Mouse (Mus musculus) Patski (cell line): ENCODE results near the gene F13b. TPM values are rescaled to one million over a fixed set of nuclear protein-coding genes. Genes with fewer than 3 reads are reported as not detected.

Experiments used
- ATAC-seq: fragments of 100-300 bp; one replicate; pipeline ENCODE4 v1.8.0; 2021
- CTCF ChIA-PET: fragments of 350-600 bp; sonication (Branson Sonifier 250); formaldehyde crosslinking; loops from one replicate; lab custom pipeline; 2022; ENCODE audit warnings: inconsistent platforms; lab: Charles Lee
- POLR2A ChIA-PET: fragments of 350-600 bp; sonication (Branson Sonifier 250); formaldehyde crosslinking; loops from one replicate; lab custom pipeline; 2022; ENCODE audit warnings: antibody characterized with exemption, inconsistent platforms; lab: Charles Lee
- DNase-seq: peaks from one replicate; pipeline ENCODE4 v3.0.0-alpha.2; 2011; ENCODE audit warnings: low read depth, low spot score
- H3K27me3 ChIP-seq: fragments of 371-371 bp; one replicate; pipeline ENCODE4 v1.5.1; 2021
- CTCF ChIP-seq: fragments of 100-300 bp; IDR thresholded peaks from one replicate; pipeline ENCODE4 v1.5.1; 2021
- in situ Hi-C: fragments of 300-500 bp; cut with MboI; formaldehyde crosslinking; loops from 3 replicates; pipeline ENCODE4 v1.11.1; 2018; ENCODE audit warnings: low pct_unique_long_range_greater_than_20kb, mixed read lengths
- polyA plus RNA-seq: library from polyadenylated mRNA; unstranded; gene quantifications from one replicate; pipeline ENCODE4 v1.2.3, GENCODE M21; 2021

The F13b gene
- polyA plus RNA-seq, 1 experiment from 2014 or later: not detected

DNA sequence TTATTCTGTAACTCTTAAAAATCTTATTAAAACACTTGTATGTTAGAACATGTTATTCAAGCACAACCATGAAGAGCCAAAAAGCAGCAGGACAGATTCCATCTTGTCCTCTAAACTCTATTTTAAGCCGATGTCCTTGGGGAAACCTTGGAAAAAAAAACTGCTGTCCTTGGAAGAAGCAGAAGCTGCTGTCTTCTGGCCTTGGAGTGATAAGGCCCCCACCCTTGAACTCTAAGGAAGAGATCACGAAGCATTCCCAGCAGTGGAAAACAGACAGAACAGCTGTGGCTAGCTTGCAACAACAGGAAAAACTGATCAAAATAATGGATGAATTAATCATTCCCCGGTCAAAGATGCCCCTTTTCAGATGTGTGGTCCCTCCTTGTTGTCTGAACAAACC lies 5.3 kb upstream of the F13b start:
- POLR2A ChIA-PET: no interaction called here
- CTCF ChIA-PET: interaction anchor here (1.4 kb wide), 1 partner anchor 14 kb away, joined by 3 read pairs; no protein-coding TSS in a partner anchor
- DNase-seq (no peak), ATAC-seq (no peak)
- in situ Hi-C loops: no loop called here
- H3K27me3 ChIP-seq: peaks cover 4% of the 10 kb centered on the region
- TF ChIP-seq CTCF: no peak

DNA sequence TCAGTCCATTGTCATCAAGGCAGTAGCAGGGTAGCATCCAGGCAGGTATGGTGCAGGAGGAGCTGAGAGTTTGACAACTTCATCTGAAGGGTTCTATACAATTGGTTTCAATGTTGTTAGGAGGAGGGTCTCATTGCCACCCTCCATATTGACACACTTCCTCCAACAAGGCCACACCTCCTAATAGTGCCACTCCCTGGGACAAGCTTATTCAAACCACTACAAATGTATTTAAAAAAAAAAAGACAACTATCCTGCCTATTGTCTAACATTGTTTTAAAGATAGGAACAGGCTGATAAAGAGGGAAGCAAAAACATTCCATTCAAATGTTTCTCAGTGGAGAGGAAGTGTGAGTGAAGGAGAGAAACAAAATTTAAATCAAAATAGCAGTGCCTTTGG lies 1.8 kb upstream of the F13b start:
- POLR2A ChIA-PET: no interaction called here
- in situ Hi-C loops: no loop called here
- CTCF ChIA-PET: no interaction called here
- ATAC-seq: no peak
- TF ChIP-seq CTCF: no peak
- peaks cover 30% of the 10 kb centered on the region for H3K27me3 ChIP-seq
- DNase-seq: no peak

DNA sequence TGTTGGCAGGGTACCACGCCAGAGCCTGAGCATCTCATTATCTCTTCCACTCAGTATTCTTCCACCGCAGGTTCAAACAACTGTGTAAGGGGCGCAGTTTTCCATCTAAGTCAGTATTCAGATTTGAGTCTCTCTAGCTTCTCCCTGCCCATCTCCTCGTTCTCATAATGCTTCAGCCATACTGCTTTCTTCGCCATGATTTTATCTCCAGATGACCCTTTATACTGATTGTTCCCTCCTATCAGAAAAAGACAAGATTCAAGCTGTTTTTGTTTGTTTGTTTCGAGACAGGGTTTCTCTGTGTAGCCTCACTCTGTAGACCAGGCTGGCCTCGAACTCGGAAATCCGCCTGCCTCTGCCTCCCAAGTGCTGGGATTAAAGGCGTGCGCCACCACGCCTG lies 13.1 kb downstream of the F13b start:
- in situ Hi-C loops: no loop called here
- ChIA-PET CTCF (no interaction called here), POLR2A (no interaction called here)
- ATAC-seq (no peak), DNase-seq (no peak)
- no peak for TF ChIP-seq CTCF
- peaks cover 57% of the 10 kb centered on the region for H3K27me3 ChIP-seq

DNA sequence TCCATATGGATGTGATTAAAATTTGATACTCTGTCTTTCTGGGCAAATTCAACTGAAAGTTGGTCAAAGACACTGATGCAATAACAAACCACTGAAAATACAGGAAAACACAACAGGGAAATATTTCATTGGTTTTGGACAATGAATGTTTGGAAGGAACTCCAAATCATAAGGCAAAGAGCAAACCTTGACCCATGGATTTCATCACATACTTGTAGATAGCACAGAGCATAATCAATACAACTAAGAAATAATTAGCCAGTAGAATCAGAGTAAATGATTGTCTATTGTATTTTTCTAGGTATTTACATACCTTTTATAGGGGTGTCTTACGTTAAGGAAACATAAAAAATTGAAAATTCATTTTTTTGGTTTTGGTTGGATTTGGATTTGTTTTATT lies 47.0 kb downstream of the F13b start:
- TF ChIP-seq CTCF: no peak
- DNase-seq: no peak
- CTCF ChIA-PET: no interaction called here

DNA sequence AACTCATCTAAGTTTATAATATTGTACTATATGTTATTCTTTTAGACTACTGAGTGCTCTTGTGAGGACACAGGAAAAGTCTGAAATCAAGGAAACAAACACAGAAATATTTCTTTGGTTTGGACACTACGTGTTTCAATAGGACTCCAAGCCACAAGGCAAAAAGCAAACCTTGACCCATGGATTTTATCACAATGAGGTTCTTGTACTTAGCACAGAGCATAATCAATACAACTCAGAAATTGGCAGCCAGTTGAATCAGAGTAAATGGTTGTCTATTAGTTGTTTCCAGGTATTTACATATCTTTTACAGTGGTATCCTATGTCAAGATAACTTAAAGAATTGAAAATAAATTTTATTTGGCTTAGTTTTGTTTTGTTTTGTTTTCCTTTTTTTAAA lies 49.8 kb downstream of the F13b start:
- TF ChIP-seq CTCF: no peak
- in situ Hi-C loops: no loop called here
- no peak for DNase-seq
- no peak for ATAC-seq
- CTCF ChIA-PET: no interaction called here
- peaks cover 2% of the 10 kb centered on the region for H3K27me3 ChIP-seq
- POLR2A ChIA-PET: no interaction called here

More for the DNA sequence above, 47.0 kb downstream of the F13b start:
- H3K27me3 ChIP-seq: peaks cover 2% of the 10 kb centered on the region
- in situ Hi-C loops: no loop called here
- ATAC-seq: no peak
- POLR2A ChIA-PET: no interaction called here

DNA sequence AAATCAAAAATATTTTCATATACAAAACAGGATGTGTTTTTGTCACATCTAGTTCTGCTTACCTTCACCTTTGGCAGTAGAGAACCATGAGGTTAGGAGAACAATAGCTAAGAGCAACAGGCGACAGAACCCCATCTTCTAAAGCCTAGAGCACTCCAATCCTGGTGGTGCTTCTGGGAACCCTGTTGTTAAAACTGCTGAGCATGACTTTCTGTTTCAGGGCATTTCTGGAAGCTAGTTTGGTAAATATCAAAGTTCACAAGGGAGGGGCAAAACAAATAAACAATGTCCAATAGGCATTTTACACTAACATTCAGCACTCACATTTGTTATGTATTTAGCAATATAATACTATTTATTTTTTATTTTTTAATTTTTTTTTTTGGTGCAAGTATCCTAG lies 58.5 kb downstream of the F13b start, which contains the start of gene Cfhr1:
Cfhr1 (minus strand) TSS at position 249 of the 400 bp plus-strand sequence.
- no peak for ATAC-seq
- ChIA-PET POLR2A (no interaction called here), CTCF (no interaction called here)
- in situ Hi-C loops: no loop called here
- no peaks in the 10 kb centered on the region for H3K27me3 ChIP-seq
- no peak for TF ChIP-seq CTCF
- no peak for DNase-seq

Other genes starting within 250 kb of the F13b start
- 0.06 TPM for gene Crb1, start 124.6 kb upstream of the F13b start, polyA plus RNA-seq
- gene Zbtb41, start 79.4 kb upstream of the F13b start, polyA plus RNA-seq: 22.8 TPM
- gene Aspm, start 46.9 kb upstream of the F13b start, polyA plus RNA-seq: 15.0 TPM
- not detected for gene Cfhr1, start 58.6 kb downstream of the F13b start, polyA plus RNA-seq